Comparison of ENCODE assay signal across 15 mouse cellular contexts in the genomic region with DNA sequence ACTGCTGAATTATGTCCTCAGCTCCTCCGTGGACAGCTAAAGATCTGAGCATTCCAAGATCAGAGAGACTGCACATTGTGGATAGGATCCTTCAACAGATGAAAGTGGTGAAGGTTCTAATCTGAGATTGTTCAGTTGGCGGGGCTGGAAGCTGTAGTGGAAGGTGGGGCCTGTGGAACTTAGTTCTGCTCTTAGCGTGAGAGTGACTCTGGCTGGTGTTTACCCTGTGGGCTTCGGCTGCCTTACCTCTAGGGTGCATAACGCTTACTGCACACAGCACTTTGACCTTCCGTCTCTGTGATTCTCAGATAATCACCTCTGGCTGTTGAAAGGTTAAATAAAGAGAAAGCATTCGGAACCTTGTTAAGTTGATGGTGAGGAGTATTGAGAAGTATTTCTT. TPM values are rescaled to one million over a fixed set of nuclear protein-coding genes. Genes with fewer than 3 reads are reported as not detected.
A peak's percentile ranks its signal among the peaks of the same experiment; 100 is the strongest.
DNase-seq lines count a peak whose midpoint lies in the region; ATAC-seq lines count a peak whose summit lies in the region.
"Had no signal": no experiment of that assay in that cellular context is flagged by ENCODE, and none has a peak within 500 bp of the region (broad histone marks: within the 10 kb centered on the region; RNA-seq: fewer than 3 reads in every experiment).

No protein-coding gene starts in this region.

- DNase-seq in kidney, adult 9 months: peak; percentile 36
- DNase-seq in kidney, postnatal 4 days: no peak
- DNase-seq in liver: peak; percentile 28
- DNase-seq in left cerebral cortex, adult 8-10 months (ENCODE audit: low spot score in 2 of 2): no peak
- DNase-seq in thymus, adult 18-20 months: no peak
- DNase-seq: adrenal gland, postnatal 14 days; cerebellum, postnatal 25 days; gastrocnemius, postnatal 10 days; lung, adult 18-20 months had no signal

- H3K4me1 ChIP-seq in erythroblast, embryonic 14.5 days (ENCODE audit: control insufficient read depth): peaks cover 55% of the 10 kb centered on the region
- peaks cover 28% of the 10 kb centered on the region; the same call in 1 of the 2 replicates for H3K4me1 ChIP-seq in stomach, embryonic 15.5 days

- no peak overlapping the region for H3K9ac ChIP-seq in stomach, embryonic 15.5 days
- H3K9ac ChIP-seq: embryonic facial prominence, embryonic 12.5 days; forebrain, embryonic 15.5 days; hindbrain, embryonic 13.5 days had no signal

- H3K9me3 ChIP-seq in erythroblast, embryonic 14.5 days (ENCODE audit: control insufficient read depth, low read length): no peaks in the 10 kb centered on the region
- no peaks in the 10 kb centered on the region; the same call in 1 of the 2 replicates for H3K9me3 ChIP-seq in stomach, embryonic 15.5 days
- H3K9me3 ChIP-seq: embryonic facial prominence, embryonic 12.5 days; forebrain, embryonic 15.5 days had no signal

- H3K27ac ChIP-seq in stomach, embryonic 15.5 days: no peak overlapping the region
- H3K27ac ChIP-seq: embryonic facial prominence, embryonic 12.5 days; forebrain, embryonic 15.5 days; hindbrain, embryonic 13.5 days had no signal

- no peak overlapping the region for H3K4me2 ChIP-seq in stomach, embryonic 15.5 days
- H3K4me2 ChIP-seq: embryonic facial prominence, embryonic 12.5 days; forebrain, embryonic 15.5 days; hindbrain, embryonic 13.5 days had no signal

- H3K36me3 ChIP-seq in erythroblast, embryonic 14.5 days (ENCODE audit: control insufficient read depth): peaks cover 38% of the 10 kb centered on the region
- no peaks in the 10 kb centered on the region for H3K36me3 ChIP-seq in stomach, embryonic 15.5 days
- H3K36me3 ChIP-seq: embryonic facial prominence, embryonic 12.5 days; forebrain, embryonic 15.5 days; hindbrain, embryonic 13.5 days had no signal

- H3K4me3 ChIP-seq in erythroblast, embryonic 14.5 days (replicated peaks): peak overlapping the region; percentile 14
- no peak overlapping the region for H3K4me3 ChIP-seq in stomach, embryonic 15.5 days (replicated peaks)
- H3K4me3 ChIP-seq: embryonic facial prominence, embryonic 12.5 days; forebrain, embryonic 15.5 days; hindbrain, embryonic 13.5 days had no signal

- no peak; the same call in 1 of the 2 replicates for ATAC-seq in erythroblast, adult 5-6 weeks (replicated peaks; ENCODE audit: low FRiP score, poor library complexity, severe bottlenecking)
- peak; percentile 82 for ATAC-seq in stomach, embryonic 15.5 days (ENCODE audit: insufficient read depth, low FRiP score, low read depth)
- ATAC-seq: forebrain, embryonic 15.5 days had no signal

- no peaks in the 10 kb centered on the region for H3K27me3 ChIP-seq in erythroblast, embryonic 14.5 days (ENCODE audit: control insufficient read depth)
- H3K27me3 ChIP-seq in stomach, embryonic 15.5 days (replicated peaks): no peaks in the 10 kb centered on the region
- H3K27me3 ChIP-seq: embryonic facial prominence, embryonic 12.5 days; forebrain, embryonic 15.5 days; hindbrain, embryonic 13.5 days had no signal

- 42% methylated on average over 7 of the region's 7 CpGs for WGBS in stomach, embryonic 15.5 days

RNA-seq across cellular contexts. Expression of gene Rictor, which starts 6.6 kb away (rescaled TPM):
- 0.05 TPM in 2 replicates for polyA plus RNA-seq in erythroblast, embryonic 14.5 days (2012)
- total RNA-seq in erythroblast, adult 5-6 weeks (2015; ENCODE audit: low replicate concordance): 50.7 and 66.9 TPM in 2 replicates
- total RNA-seq in erythroblast, adult 5-6 weeks (2017; ENCODE audit: low replicate concordance): 116 and 118 TPM in 2 replicates
- 35.9 and 38.9 TPM in 2 replicates for polyA plus RNA-seq in stomach, embryonic 15.5 days (2015; fragmentation: Nextera tagmentation; extraction: Ambion mirVana)
- 10 to 100 TPM; 39.3 to 48.2 (median 41.8) TPM for total RNA-seq in left cerebral cortex, adult 8-10 months (2022)

Comparison
In these comparisons a context has a peak if more than half of its experiments do, and no peak if none do; other contexts are left out.
1. DNase-seq: peak in kidney, adult 9 months (single experiment) and liver (single experiment); none in kidney, postnatal 4 days (0 of 2), left cerebral cortex, adult 8-10 months (0 of 2) and thymus, adult 18-20 months (0 of 2).